Mouse (Mus musculus) heart, postnatal 14 days (tissue): ENCODE results near the gene Kdm6b. TPM values are rescaled to one million over a fixed set of nuclear protein-coding genes. Genes with fewer than 3 reads are reported as not detected.

Experiments used
- DNase-seq, 2 experiments: peaks; one replicate each; pipeline ENCODE4 v3.0.0; 2021 to 2022
- intact Hi-C: fragments of 180-260 bp; cut with DNase I; formaldehyde crosslinking; loops from one replicate; pipeline ENCODE4 v1.15.1; 2025
- total RNA-seq, 2 experiments: library from RNA; stranded (reverse); gene quantifications; 2 replicates each; pipeline ENCODE4 v1.2.3; 2021

The Kdm6b gene
- total RNA-seq, 2 experiments from 2014 or later, result 45.7 to 50.6 TPM

DNA sequence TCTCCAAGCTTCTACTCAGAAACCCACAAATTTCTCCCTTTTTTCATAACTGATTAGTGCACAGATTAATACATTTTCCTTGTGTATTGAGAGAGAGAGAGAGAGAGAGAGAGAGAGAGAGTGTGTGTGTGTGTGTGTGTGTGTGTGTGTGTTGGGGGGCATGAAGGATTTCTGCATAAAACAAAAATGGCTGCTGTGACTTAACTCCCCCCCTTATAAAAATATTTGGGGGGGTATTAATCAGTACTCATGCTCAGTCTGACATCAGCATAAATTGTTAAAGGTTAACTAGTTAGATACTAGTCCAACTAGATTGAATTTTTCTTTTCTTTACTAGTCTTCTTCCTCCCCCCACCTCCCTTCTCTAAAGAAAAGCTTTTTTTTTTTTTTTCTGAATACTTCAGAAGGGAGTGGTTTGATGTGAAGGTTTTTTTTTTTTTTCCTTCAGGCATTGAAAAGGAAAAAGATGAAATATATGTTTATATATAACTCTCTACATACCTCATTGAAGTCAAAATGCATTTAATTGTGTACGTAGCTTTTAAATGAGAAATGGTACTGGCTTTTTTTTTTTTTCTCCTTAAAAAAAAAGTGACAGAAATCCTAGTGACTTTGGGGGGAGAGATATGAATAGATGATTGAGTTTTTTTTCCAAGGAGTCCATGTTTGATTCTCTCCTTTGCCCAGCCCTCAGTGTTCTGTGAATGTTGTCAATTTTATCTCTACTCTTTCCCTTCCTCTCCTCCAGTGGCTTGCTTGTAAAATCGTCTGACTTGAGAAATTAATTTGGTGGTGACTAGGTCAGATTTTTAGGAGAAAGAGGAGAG is 43.3 kb downstream of the Kdm6b start:
- DNase-seq, result no peak
- intact Hi-C loops, result loop anchor here (2.0 kb wide), 1 partner anchor 45 kb away; no protein-coding TSS in a partner anchor

DNA sequence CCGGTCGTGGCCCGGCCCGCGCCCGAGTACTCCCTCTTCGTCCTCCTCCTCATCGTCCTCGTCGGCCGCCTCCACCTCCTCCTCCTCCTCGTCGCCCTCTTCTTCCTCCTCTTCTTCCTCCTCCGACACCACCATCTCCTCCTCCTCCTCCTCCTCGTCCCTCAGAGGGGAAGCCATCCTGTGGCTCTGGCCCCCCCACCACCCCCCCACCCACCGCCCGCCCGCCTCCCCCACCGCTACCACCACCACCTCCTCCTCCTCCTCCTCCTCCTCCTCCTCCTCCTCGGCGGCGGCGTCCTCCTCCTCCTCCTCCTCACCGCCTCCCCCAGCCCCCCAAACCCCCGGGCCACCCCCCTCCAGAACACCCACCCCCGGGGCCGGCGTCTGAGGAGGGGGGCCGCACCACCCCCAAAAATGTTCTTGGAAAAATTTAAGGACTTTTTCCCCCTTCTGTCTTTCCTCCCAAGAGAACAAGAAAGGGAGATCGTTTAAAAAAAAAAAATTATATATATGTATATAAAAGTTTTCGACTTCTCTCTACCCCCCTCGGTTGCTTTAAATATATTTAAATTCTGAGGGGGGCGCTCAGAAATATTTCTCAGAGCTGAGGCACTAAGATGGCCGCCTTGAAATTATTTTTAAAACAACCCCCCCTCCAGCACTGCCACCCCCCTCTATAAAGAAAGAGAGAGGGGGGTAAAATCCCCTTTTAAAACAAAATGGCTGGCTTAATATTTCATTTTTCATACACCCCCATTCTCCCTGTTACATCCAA is 44.1 kb downstream of the Kdm6b start, which contains the start of gene Chd3:
Chd3 (minus strand) TSS at position 192 of the 775 bp plus-strand sequence.
- intact Hi-C loops, result loop anchor here (2.0 kb wide), 1 partner anchor 45 kb away; no protein-coding TSS in a partner anchor
- no peak for DNase-seq

DNA sequence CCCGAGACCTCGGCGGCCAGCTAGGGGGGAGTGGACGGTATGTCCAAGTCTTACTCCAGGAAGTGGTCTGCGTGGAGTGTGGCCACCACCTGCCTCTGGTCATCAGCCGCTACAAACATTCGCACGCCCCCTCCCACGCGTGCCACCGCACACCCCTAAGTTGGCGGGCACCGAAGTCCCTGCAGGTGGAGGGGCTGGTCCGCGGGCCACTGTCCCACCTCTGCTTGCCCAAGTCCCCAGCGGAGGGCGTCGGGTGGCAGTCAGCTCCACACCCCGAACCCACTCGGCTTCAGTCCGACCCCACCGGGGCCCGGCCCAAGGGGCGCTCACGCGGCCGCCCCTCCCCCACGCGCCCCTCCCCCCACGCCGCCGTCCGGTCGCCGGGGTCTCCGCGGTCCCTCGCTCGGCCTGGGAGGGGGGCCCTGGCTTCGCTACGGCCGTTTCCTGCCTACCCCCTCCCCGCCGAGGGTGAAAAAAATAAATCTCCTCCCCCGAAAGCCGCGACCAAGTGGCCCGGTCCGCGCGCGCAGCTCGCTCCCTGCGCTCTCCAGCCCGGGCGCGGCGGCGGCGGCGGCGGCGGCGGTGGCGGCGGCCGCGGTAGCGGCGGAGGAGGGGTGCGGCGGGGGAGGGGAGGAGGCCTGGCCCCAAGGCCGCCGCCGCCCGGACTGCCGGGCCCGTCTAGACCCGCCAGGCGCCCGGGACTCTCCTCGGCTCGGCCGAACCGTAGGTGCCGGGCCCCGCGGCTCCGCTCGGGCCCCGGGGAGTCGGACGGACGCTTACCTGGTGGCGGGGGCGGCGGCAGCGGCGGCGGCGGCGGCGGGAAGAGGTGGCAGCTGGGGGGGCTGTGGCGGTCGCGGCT is 44.9 kb downstream of the Kdm6b start:
- intact Hi-C loops, result loop anchor here (2.0 kb wide), 1 partner anchor 44 kb away; no protein-coding TSS in a partner anchor
- DNase-seq, result peak; percentile 58 to 71

DNA sequence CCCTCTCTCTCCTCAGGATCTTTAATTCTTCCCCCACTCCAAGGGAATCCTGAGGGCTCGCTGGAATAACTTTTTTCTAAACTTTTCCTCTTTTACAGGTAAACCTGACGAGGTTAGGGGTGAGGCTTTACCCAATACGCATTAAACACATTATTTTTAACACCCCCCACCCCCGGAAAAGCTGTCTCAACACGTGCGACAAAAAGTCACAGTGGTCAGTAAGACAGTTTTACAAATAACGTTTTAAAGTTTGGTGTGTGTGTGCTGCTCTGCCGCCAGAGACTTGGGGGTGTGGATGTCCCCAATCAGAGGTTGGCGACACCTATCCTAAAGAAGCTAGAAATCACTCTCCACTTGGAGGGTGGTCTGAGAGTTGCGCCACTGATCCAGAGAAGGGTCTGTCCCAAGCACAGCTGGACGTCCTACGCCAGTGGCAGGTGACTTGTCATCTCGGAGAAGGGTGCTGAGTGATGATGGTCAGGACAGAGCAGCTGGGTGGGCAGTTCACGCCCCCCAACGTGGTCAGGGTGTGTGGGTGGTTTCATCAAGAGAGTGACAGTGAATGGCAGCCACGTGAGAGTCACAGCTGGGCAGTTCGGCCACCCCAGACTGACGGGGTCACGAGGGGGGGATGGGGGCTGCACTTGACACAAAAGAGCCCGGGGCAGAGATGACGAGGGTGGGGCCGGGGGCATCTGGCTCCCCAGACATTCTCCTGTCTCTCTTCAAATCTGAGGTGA is 45.7 kb downstream of the Kdm6b start:
- peak in 1 of 2 experiments; percentile 29 for DNase-seq
- intact Hi-C loops, result loop anchor here (2.0 kb wide), 1 partner anchor 43 kb away; no protein-coding TSS in a partner anchor

DNA sequence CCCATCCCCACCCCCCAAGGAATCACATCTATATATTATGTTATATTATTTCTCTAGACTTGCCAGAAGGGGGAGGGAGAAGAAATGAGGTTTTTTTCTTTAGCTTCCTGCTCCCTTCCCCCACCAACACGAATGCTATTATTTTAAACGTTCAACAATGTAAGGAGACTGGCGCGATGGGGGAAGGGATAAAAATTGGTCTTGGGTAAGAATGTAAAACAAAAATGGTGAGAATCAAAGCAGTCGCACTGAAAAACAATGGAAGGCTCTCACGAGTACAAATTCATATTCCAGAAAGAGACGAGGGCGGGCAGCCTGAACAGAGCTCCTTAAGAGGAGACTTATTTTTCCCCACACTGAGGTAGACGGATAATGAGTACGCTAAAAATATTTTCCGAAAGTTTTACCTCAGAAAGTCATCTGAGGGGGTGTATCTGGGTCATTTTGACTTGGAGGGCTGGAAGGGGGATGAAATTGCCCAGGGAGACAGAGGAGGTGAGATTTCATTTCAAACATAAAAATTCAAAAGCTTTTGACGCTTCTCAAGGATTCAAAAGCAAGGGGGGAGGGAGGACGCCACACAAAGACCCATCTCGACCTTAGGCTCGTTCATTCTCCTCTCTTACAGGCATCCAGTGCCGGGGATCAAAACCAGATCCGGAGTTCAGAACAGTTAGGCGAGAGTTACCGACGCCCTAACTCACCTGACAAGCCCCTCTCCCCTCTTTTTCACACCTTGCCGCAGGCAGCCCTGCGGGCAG is 46.4 kb downstream of the Kdm6b start:
- intact Hi-C loops, result no loop called here
- peak in 1 of 2 experiments; percentile 26 for DNase-seq

DNA sequence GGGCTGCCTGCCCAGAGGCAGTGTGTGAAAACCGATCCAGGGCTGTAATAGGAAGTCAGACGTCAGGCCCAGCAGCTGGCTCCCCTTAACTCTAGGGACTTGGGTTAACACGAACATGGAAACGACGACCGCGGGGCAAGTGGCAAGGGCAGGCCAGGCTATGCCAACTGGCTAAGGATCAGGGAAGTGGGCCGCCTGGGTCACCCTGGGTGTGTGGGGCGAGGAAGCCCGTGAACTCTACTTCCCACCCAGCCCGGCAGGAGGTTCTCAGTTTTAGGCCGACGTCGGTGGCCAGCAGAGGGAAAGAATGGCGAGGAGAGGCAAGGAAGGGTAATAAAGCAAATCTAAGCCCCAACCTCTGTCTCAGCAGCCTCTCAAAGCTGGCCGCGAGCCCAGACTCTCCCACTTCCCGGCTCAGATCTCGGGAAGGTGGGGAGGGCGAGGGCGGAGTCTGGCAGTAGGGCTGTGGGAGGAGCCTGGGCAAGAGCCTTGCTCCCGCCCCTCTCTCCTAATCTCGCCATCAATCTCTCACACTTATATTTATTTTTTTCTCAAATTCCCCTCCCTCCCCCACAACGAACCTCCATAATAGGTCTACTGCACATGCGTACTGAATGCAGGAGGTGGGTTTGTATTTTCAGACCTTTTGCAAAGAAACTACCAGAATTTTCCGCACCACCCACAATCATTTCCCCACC is 47.2 kb downstream of the Kdm6b start:
- DNase-seq, result peak; percentile 96
- intact Hi-C loops, result no loop called here

DNA sequence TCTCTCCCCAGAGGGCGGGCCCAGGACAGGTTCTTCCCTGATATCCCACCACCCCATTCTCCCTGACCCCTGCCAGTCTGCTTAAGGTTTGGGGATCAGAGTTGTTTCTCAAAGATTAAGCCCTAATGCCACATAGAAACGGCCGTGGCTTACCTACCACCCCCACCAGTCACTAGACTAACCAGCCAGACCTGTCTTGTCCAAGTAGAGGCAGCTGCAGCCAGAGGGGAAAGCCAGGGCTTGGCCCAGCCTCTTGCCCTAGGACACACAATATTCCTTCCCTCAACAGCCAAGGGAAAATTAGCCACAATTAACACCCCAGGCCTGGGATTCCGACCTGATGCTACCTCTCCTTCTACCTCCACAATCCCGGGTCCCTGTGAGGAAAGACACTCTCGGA is 47.8 kb downstream of the Kdm6b start:
- intact Hi-C loops, result loop anchor here (2.0 kb wide), 2 partner anchors 23 to 25 kb away; partner anchors contain the start of gene Rnf227
- no peak for DNase-seq

DNA sequence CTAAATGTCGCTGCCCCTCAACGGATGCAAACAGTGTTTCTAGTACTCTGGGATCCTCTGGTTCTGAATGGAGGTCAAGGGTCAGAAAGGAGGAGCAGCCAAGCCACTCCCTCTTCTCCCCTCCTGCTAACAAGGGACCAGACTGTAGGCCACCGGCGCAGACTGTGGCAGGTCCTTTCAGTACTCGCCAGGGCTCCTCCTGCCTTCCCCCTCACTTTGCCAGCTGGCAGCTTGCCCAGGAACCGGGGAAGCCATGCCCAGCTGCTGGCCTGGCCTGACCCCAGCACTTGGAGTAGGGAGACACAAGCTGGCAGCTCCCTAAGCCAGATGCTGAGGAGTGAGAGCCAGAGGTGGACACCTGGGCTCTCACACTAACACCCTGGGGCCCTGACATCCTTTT is 48.6 kb downstream of the Kdm6b start:
- peak; percentile 95 to 98 for DNase-seq
- intact Hi-C loops, result loop anchor here (2.0 kb wide), 2 partner anchors 24 kb away; partner anchors contain the start of gene Rnf227

DNA sequence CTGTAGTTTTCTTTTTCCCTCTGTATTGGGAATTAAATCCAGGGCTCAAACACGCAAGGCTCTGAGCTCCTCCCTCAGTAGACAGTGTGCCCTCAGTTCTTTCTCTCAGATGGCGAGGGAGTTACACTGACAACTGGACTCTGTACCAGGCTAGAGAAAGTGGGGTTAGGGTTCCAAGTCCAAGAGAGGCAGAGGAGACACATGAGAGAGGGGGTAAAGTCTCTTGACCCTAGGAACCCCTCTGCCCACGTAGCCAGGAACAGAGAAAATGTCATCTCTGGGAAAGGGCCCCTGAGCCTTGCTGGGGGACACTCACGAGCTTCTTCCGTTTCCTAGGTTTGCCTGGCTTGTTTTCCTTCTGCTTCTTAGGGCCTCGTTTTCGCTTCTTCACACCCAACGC is 49.1 kb downstream of the Kdm6b start:
- no peak for DNase-seq
- intact Hi-C loops, result loop anchor here (2.0 kb wide), 2 partner anchors 24 kb away; partner anchors contain the start of gene Rnf227

DNA sequence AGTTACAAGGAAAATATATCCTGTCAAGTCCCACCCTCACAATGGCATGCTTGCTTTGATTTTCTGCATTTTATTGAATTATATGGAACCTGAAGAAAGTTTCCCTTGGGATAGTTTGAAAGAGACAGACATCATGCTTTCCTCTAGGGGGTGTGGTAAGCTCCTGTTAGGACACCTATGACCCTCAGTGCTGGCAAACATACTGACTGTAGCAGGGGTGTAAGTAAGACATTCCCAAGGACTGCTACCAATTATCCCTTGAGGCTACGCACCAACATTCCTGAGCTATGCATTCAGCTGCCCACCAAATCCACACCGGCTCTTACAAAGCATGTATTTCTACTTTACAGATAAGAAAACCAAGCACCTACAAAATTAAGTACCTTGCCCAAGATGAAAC is 51.0 kb downstream of the Kdm6b start:
- intact Hi-C loops, result no loop called here
- no peak for DNase-seq

DNA sequence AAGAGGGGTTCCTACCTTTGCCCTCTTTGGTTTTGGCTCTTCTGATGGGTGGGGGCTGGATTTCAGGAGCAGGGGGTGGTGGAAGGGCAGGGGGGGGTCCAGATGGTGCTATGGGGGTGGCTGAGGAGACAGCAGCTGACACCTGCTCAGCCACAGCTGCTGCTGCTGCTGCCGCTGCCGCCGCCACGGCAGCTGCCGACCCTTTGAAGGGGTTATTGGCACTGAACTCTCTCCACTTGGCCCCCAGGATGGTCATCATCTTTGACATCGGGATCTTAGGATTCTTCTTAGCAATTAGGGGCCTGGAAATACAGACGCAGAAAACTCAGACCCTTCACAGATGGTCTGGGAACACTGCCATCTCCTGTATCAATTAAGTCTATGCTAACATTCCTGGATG is 51.5 kb downstream of the Kdm6b start:
- intact Hi-C loops, result no loop called here

DNA sequence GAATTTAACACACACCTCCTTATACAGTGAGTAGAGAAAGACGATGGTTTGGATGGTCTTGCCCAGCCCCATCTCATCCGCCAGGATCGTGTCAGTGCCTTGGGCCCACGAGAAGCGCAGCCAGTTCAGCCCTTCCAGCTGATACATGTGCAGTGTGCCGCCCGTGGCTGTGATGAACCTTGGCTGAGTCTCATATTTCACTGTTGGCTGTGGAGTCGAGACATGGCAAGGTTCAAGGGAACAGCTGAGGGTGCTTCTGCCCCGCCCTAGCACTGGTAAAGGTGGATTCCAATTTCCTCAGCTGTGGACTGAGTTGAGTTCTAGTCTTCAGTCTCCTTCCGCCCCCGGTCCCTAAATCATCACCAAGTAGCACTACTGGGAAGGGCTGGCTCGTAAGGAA is 55.8 kb downstream of the Kdm6b start:
- DNase-seq, result no peak
- intact Hi-C loops, result no loop called here

More for the DNA sequence above, 51.5 kb downstream of the Kdm6b start:
- DNase-seq, result no peak

DNA sequence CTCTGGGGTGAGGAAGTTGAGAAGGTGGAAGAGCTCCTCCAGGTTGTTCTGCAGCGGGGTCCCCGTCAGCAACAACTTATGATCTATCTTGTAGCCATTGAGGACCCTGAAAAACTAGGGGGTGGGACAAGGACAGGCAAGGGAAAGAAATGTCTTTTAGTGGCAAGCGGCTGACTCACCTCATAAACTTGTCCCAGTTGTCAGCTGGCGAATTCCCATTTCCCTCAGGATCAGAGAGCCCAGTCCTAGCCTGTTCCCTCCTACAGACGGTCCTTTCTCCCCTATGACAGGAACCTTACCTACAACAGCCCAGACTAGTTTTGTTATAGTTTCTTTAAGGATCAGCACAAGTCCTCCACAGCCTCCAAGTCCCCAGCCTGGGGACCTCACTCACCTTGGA is 56.9 kb downstream of the Kdm6b start:
- DNase-seq, result no peak
- intact Hi-C loops, result no loop called here

Other genes with a start within 250 kb of the Kdm6b start
- 1 to 10 TPM in 1 of 2 experiments, under 1 TPM in 1; 0.88 to 1.7 TPM for gene Alox8, start 215.8 kb downstream of the Kdm6b start, total RNA-seq
- 1 to 10 TPM in 1 of 2 experiments, under 1 TPM in 1; 1.00 to 1.3 TPM for gene Gucy2e, start 176.6 kb downstream of the Kdm6b start, total RNA-seq
- 1 to 10 TPM; 3.4 to 6.1 TPM for gene Cntrob, start 89.9 kb downstream of the Kdm6b start, total RNA-seq
- gene Trappc1, start 89.7 kb downstream of the Kdm6b start, total RNA-seq, result 10 to 100 TPM; 54.0 to 61.4 TPM
- gene Kcnab3, start 87.4 kb downstream of the Kdm6b start, total RNA-seq, result under 1 TPM; 0.51 to 0.67 TPM
- gene Rnf227, start 73.2 kb downstream of the Kdm6b start, total RNA-seq, result under 1 TPM; 0.34 to 0.48 TPM
- 10 to 100 TPM; 45.4 to 47.4 TPM for gene Chd3, start 44.3 kb downstream of the Kdm6b start, total RNA-seq
- 10 to 100 TPM; 85.4 to 91.7 TPM for gene Naa38, start 18.2 kb downstream of the Kdm6b start, total RNA-seq
- 10 to 100 TPM; 25.0 to 29.3 TPM for gene Cyb5d1, start 18.0 kb downstream of the Kdm6b start, total RNA-seq
- 10 to 100 TPM; 37.4 to 39.6 TPM for gene Tmem88, start 15.4 kb downstream of the Kdm6b start, total RNA-seq
- gene Dnah2, start 135.4 kb upstream of the Kdm6b start, total RNA-seq, result under 1 TPM; 0.07 to 0.38 TPM
- gene Efnb3, start 146.5 kb upstream of the Kdm6b start, total RNA-seq, result 10 to 100 TPM; 60.5 to 70.3 TPM
- gene Wrap53, start 166.6 kb upstream of the Kdm6b start, total RNA-seq, result 1 to 10 TPM; 4.3 to 6.5 TPM
- gene Trp53, start 166.7 kb upstream of the Kdm6b start, total RNA-seq, result 10 to 100 TPM; 22.1 to 27.3 TPM
- 10 to 100 TPM; 31.8 to 31.9 TPM for gene Atp1b2, start 192.3 kb upstream of the Kdm6b start, total RNA-seq
- gene Shbg, start 204.2 kb upstream of the Kdm6b start, total RNA-seq, result not detected
- 1 to 10 TPM; 1.6 to 2.5 TPM for gene Sat2, start 208.3 kb upstream of the Kdm6b start, total RNA-seq
- 10 to 100 TPM; 69.2 to 71.6 TPM for gene Fxr2, start 219.3 kb upstream of the Kdm6b start, total RNA-seq
- not detected for gene Sox15, start 241.6 kb upstream of the Kdm6b start, total RNA-seq
- gene Mpdu1, start 249.0 kb upstream of the Kdm6b start, total RNA-seq, result 10 to 100 TPM; 20.9 to 21.6 TPM